Mouse (Mus musculus): ENCODE results near the gene Klhl36. TPM values are rescaled to one million over a fixed set of nuclear protein-coding genes. Genes with fewer than 3 reads are reported as not detected.
A peak's percentile ranks its signal among the peaks of the same experiment; 100 is the strongest.
"Not testable (repeated sequence)": the region's sequence is repeated elsewhere in the genome, so short reads cannot be mapped to it uniquely, and the experiment has no call there.

Klhl36 gene
- total RNA-seq, 2 experiments from 2014 or later, result 3.7 TPM

DNA sequence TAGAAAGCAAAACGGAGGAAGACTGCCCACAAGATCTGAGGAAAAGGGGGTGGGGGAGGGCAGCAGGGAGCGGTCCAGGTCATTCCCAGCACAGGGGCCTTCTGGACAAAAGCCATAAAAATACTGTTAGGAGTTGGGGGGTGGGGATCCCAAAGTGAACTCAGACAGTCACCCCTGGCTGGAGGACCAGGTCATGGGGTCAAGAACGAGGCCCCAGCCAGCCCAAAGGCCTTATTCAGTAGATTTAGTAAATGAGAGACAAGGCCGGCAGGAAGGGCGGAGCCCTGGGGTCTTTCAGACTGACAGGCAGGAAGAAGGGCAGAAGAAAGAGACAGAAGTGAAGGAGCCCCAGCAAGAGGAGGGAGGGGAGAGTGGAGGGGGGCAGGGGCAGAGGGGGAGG is 29.1 kb upstream of the Klhl36 start:
- no peak for DNase-seq
- intact Hi-C loops (cut with DNase I), result no loop called here

DNA sequence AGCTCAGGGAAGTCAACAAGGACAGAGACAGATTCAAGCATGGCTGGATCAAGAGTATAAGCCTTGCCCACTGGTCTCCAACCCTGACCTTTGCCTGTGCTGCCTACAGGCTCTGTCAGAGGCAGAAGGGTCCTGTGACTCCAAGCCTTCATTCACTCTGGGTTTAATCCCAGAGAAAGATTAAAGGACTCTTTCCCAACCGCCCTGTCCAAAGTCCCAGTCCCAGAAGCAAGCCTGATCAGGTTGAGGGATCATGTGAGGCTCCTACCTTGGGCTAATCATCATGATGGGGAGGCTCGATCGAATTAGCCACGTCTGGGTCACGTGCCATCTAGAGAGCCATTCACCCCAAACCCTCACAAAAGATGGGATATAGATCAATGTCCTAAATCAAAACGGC is 27.4 kb upstream of the Klhl36 start:
- intact Hi-C loops (cut with DNase I), result no loop called here

GRCm38 (mm10) chr8:119835270-119835669 is 26.8 kb upstream of the Klhl36 start:
- intact Hi-C loops (cut with DNase I), result no loop called here
- no peak for DNase-seq

More for the DNA sequence above, 27.4 kb upstream of the Klhl36 start:
- no peak for DNase-seq

GRCm38 (mm10) chr8:119836831-119837230 is 25.2 kb upstream of the Klhl36 start:
- intact Hi-C loops (cut with DNase I), result no loop called here
- no peak for DNase-seq

DNA sequence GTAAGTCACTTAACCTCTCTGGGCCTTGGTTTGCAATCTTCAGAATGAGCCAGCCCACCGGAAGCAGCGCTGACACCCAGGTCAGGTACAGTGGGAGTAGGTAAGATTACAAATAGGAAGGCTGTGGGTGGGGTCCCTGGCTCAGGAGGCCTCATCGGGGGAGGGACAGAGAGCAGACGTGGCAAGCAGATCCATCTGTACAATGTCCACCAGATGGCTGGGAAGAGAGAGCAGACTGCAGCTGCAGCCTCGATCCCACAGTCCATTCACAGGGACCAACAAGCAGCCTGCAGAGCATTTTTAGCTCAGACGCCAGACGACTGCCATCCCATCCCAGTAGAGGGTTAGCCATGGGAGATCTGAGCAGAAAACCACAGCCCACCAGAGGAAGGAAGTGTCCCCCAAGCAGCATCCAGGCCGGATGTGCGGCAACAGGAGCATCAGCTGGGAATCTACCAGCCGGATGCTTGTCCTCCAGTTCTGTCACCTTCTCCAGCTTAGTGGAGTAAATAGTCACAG is 24.5 kb upstream of the Klhl36 start:
- peak in 1 of 2 experiments; percentile 22 for DNase-seq
- intact Hi-C loops (cut with DNase I), result no loop called here

DNA sequence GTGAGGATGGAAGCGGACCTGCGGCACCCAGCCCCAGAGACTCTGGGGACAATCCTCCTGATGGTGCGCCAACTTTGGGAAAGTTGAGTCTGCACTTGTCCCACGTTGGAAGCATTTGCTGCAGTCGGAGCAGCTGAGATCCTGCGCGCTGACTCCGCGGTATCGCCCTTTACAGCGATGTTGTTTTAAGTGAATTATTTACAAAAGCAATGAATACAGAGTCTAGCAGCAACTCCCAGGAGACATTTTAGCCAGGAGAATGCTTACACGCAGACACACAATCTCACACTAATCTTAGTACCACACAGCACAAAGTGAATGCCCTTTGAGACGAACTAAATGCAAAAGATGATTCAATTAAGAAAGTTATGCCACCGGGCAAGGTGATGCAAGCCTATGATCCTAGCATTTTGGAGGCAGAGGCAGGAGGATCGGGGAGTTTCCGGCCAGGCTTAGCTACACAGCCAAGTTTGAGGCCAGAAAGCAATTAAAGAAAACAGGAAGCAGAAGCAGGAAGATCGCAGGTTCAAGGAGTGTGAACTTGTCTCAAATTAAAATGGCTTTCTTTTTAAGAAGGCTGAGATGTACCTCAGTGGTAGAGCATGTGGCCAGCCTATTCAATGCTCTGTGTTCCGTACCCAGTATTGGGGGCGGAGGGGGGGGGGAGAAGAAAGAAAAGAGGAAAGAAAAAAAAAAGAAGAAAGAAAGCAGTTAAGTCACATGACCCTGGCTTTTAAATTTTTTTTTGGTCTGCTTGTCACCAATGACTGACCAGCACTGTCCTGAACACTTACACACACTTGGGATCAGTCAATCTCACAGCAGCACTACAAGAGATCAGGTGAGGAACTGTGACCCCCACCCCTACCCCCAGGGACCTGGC is 23.7 kb upstream of the Klhl36 start:
- DNase-seq, result no peak
- intact Hi-C loops (cut with DNase I), result no loop called here

GRCm38 (mm10) chr8:119838983-119839340 is 23.1 kb upstream of the Klhl36 start:
- intact Hi-C loops (cut with DNase I), result no loop called here

DNA sequence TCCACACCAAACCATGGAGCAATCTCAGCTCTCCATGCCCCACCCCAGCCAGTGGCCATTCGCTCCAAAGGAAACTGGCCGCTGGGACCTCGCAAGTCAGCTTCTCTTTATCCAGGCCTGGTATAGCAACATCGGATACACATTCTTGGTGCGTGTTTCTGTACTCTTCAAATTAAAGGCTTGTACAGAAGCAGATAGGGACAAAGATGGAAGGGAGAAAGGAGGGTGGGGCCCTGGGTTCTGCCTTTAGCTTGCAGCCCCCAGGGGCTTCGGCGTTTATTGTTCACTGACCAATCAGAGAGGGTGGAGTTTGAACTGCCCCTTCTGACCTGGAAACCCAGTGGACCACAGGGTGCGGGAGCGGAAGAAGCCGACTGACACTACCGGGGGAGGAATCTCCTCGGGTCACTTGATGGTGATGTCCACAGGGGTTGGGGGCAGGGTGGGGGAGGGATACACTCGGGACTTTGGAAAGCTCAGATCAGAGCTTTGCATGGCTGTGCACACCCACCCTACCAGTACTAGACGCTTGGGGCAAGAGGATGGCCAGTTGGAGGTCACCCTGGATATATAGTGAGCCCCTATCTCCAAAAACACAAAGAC is 22.5 kb upstream of the Klhl36 start:
- DNase-seq, result no peak
- intact Hi-C loops (cut with DNase I), result no loop called here

More at GRCm38 (mm10) chr8:119838983-119839340, 23.1 kb upstream of the Klhl36 start:
- no peak for DNase-seq

GRCm38 (mm10) chr8:119840275-119840808 is 21.7 kb upstream of the Klhl36 start, which contains the start of gene Cotl1:
Gene Cotl1, minus strand, starts transcription at chr8:119840544.
- intact Hi-C loops (cut with DNase I), result no loop called here

GRCm38 (mm10) chr8:119840905-119841411 is 21.1 kb upstream of the Klhl36 start:
- no peak for DNase-seq
- intact Hi-C loops (cut with DNase I), result no loop called here

More at GRCm38 (mm10) chr8:119840275-119840808, 21.7 kb upstream of the Klhl36 start, which contains the start of gene Cotl1:
- DNase-seq, result peak; percentile 99

GRCm38 (mm10) chr8:119843444-119843843 is 18.6 kb upstream of the Klhl36 start:
- peak; percentile 78 to 87 for DNase-seq
- intact Hi-C loops (cut with DNase I), result loop anchor here (1.0 to 2.0 kb wide), 2 partner anchors 61 to 159 kb away; no protein-coding TSS in a partner anchor

DNA sequence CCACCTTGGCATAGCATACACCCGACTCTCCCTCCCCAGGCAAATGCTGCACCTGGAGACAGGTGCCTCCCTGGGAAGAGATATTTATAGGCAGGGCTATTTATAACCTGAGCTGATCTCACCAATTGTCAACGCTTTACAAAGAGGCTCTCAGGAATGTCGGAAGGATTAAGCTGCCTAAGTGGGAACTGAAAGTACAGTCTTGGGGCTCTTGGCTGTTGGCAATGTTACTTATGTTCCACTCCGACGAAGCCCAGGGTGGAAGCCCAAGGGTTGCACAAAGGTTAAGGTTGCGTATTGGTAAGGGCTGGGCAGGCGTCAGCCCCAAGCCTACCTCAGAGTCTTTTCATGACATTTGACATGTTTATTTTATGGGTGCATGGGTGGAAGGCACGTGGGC is 17.5 kb upstream of the Klhl36 start:
- no peak for DNase-seq
- intact Hi-C loops (cut with DNase I), result no loop called here

DNA sequence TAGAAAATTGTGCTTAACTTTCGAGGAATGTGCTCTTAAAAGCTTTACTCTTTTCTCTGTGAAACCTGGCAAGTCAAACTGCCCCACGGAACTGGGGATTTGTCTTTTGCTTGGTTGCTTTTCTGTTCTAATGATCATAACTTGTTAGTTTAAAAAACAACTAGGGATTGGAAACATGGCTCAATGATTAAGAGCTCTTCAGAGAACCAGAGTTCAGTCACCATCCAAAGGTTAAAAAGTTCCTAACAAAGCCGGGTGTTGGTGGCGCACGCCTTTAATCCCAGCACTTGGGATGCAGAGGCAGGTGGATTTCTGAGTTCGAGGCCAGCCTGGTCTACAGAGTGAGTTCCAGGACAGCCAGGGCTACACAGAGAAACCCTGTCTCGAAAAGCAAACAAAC is 16.3 kb upstream of the Klhl36 start:
- DNase-seq; intact Hi-C loops (cut with DNase I): not testable (repeated sequence)

DNA sequence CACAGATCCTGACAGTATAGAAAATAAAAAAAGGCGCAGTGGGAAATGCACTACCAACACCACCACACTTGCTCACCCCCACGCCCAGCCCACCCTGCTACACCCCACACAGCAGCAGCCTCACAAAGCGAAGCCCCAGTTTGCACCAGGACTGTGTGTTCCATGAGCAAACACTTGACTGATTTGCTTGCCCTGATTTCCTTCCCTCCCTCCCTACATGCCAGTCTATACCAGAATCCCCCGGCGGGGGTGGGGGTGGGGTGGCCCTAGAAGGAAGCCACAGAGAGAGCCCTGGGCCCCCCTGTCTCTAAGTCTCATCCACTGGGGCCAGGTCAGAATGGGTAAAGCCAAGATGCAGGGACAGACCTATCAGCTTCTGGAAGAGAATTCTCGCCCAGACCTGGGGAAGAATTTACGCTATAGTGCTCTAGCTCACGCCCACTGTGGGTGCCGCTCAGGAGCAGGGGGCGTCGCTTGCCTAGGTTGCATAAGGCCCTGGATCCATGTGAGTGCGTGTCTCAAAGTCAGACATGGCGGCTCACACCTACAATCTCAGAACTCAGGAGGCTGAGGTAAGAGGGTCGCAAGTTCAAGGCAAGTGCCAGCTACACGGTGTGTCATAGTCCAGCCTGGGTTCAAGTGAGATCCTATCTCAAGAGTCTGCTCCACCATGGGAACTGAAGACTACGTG is 14.7 kb upstream of the Klhl36 start:
- intact Hi-C loops (cut with DNase I), result no loop called here
- no peak for DNase-seq

DNA sequence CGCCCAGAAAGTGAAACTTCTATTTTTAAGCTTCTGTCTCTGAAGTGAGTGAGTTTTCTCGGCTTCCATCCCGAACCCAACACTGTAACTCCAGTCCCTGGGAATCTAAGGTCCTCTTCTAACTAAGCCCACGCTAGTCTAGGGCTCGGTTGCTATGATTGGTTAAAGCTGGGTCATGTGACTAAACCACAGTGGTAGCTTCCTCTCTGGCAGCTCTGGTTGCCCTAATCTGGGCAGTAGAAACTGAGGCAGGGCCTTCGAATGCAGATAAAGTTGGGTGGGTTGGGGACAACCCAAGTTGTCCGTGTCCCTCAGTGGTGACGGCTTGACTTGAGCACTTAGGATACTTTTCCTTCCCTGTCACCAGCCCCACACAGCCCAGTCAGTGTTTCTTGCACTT is 8.5 kb upstream of the Klhl36 start:
- no peak for DNase-seq
- intact Hi-C loops (cut with DNase I), result no loop called here

DNA sequence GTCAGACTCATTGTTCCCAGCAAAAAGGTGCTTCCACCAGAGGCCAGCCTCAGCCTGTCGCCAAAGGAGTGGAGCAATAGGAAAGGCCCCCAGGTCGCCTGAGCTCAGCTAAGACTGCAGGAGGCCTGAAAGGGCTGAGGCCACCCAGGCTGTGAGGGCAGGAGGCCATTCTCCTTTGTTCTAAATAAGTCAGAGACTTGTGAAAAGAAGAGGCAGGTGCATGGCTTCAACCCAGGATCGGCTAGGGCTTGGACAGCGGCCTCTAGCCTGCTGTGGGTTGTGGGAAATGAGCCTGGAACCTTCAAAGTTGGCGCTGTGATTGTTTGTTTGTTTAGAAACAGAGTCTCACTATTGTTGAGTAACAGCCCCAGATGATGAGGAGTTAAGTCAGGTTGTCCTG is 8.0 kb upstream of the Klhl36 start:
- intact Hi-C loops (cut with DNase I), result no loop called here
- DNase-seq, result no peak

GRCm38 (mm10) chr8:119855656-119856055 is 6.4 kb upstream of the Klhl36 start:
- peak; percentile 28 to 36 for DNase-seq
- intact Hi-C loops (cut with DNase I), result loop anchor here (5.0 kb wide), 1 partner anchor 158 kb away; no protein-coding TSS in a partner anchor

DNA sequence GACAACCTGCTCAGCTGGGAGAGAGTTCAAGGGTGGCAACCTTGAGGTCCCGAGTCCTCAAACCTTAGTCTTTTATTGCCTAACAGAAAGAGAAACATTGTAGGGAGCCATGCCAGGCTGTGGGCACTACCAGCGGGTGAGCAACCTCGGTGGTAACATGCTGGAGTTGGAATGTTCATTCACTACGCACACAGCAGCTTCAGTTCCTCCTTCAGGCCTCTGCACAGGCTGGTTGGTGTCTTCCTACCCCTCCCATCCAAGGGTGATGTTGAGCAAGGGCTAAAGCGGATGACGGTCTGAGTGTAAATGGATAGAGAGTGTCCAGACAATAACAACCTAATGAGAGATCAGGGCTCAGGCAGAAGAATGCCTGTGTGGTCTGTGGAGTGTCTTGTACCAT is 4.3 kb upstream of the Klhl36 start:
- intact Hi-C loops (cut with DNase I), result loop anchor here (5.0 kb wide), 1 partner anchor 160 kb away; no protein-coding TSS in a partner anchor
- no peak for DNase-seq

GRCm38 (mm10) chr8:119862390-119862734 is 296 bp downstream of the Klhl36 start:
- intact Hi-C loops (cut with DNase I), result no loop called here
- DNase-seq, result no peak

- DNase-seq, result no peak
- intact Hi-C loops (cut with DNase I), result no loop called here
Observed at GRCm38 (mm10) chr8:119862749-119863148, 683 bp downstream of the Klhl36 start.
